Mouse (Mus musculus): ENCODE measurements at regions not wholly inside any gene's neighbourhood (a gene's known extent, or its start where the extent isn't known, plus 50 kb on each side); places are given as distances from the start of the nearest gene placed in this dataset.

GRCm38 (mm10) chr4:124143630-124144029, 225.8 kb upstream of the 4930535I16Rik start:
- Histone ChIP-seq H3K9me3 (replicated peaks) (no peaks in the 10 kb centered on the region), H3K27me3 (no peaks in the 10 kb centered on the region), H3K36me3 (no peaks in the 10 kb centered on the region), H3K27ac (no peak overlapping the region), H3K4me2 (no peak overlapping the region), H3K4me3 (replicated peaks) (no peak overlapping the region), H3K4me1 (replicated peaks) (no peaks in the 10 kb centered on the region), H3K9ac (no peak overlapping the region)
- DNase-seq (no peak), ATAC-seq (ENCODE audit: low read depth) (no peak)
- WGBS (ENCODE audit: insufficient replicate concordance): 60% methylated on average over 5 of the region's 5 CpGs

- Histone ChIP-seq H3K27me3 (no peaks in the 10 kb centered on the region), H3K4me2 (no peak overlapping the region), H3K36me3 (no peaks in the 10 kb centered on the region), H3K9me3 (replicated peaks) (no peaks in the 10 kb centered on the region), H3K27ac (no peak overlapping the region), H3K9ac (no peak overlapping the region), H3K4me3 (replicated peaks) (no peak overlapping the region), H3K4me1 (replicated peaks) (no peaks in the 10 kb centered on the region)
- DNase-seq (no peak), ATAC-seq (ENCODE audit: low read depth) (no peak)
- 49% methylated on average over 7 of the region's 7 CpGs for WGBS (ENCODE audit: insufficient replicate concordance)
These were observed 225.4 kb upstream of the 4930535I16Rik start for GRCm38 (mm10) chr4:124143226-124143625.

- H3K9me3 ChIP-seq (replicated peaks): no peaks in the 10 kb centered on the region
- DNase-seq (peak; percentile 30), ATAC-seq (ENCODE audit: low read depth) (no peak)
- no peak overlapping the region for H3K9ac ChIP-seq
- H3K27ac ChIP-seq: no peak overlapping the region
- H3K4me2 ChIP-seq: no peak overlapping the region
- no peaks in the 10 kb centered on the region for H3K4me1 ChIP-seq (replicated peaks)
- no peaks in the 10 kb centered on the region for H3K36me3 ChIP-seq
- WGBS (ENCODE audit: insufficient replicate concordance): 16% methylated on average over 5 of the region's 5 CpGs
- H3K27me3 ChIP-seq: no peaks in the 10 kb centered on the region
- H3K4me3 ChIP-seq (replicated peaks): no peak overlapping the region
These were observed 224.3 kb upstream of the 4930535I16Rik start for GRCm38 (mm10) chr4:124142083-124142482.

- Histone ChIP-seq H3K27me3 (no peaks in the 10 kb centered on the region), H3K36me3 (no peaks in the 10 kb centered on the region), H3K27ac (no peak overlapping the region), H3K4me2 (no peak overlapping the region), H3K4me1 (replicated peaks) (no peaks in the 10 kb centered on the region), H3K9ac (no peak overlapping the region), H3K4me3 (replicated peaks) (no peak overlapping the region), H3K9me3 (replicated peaks) (no peaks in the 10 kb centered on the region)
- 55% methylated on average over 6 of the region's 6 CpGs for WGBS (ENCODE audit: insufficient replicate concordance)
- DNase-seq: no peak
- no peak for ATAC-seq (ENCODE audit: low read depth)
These were observed 217.3 kb upstream of the 4930535I16Rik start for GRCm38 (mm10) chr4:124135165-124135470.

GRCm38 (mm10) chr4:124134341-124135164, 216.7 kb upstream of the 4930535I16Rik start:
- WGBS (ENCODE audit: insufficient replicate concordance): 12% methylated on average over 6 of the region's 6 CpGs
- ATAC-seq (ENCODE audit: low read depth) (no peak), DNase-seq (no peak)
- Histone ChIP-seq H3K4me2 (no peak overlapping the region), H3K9me3 (replicated peaks) (no peaks in the 10 kb centered on the region), H3K36me3 (no peaks in the 10 kb centered on the region), H3K27ac (no peak overlapping the region), H3K9ac (no peak overlapping the region), H3K4me3 (replicated peaks) (no peak overlapping the region), H3K4me1 (replicated peaks) (no peaks in the 10 kb centered on the region), H3K27me3 (no peaks in the 10 kb centered on the region)

GRCm38 (mm10) chr4:124130946-124131345, 213.1 kb upstream of the 4930535I16Rik start:
- ATAC-seq (ENCODE audit: low read depth) (no peak), DNase-seq (no peak)
- Histone ChIP-seq H3K4me3 (replicated peaks) (no peak overlapping the region), H3K9ac (no peak overlapping the region), H3K36me3 (no peaks in the 10 kb centered on the region), H3K27me3 (no peaks in the 10 kb centered on the region), H3K9me3 (replicated peaks) (no peaks in the 10 kb centered on the region), H3K27ac (no peak overlapping the region), H3K4me2 (no peak overlapping the region), H3K4me1 (replicated peaks) (no peaks in the 10 kb centered on the region)
- 50% methylated on average over 5 of the region's 5 CpGs for WGBS (ENCODE audit: insufficient replicate concordance)

GRCm38 (mm10) chr4:124126258-124126657, 208.4 kb upstream of the 4930535I16Rik start:
- no peak for ATAC-seq (ENCODE audit: low read depth)
- Histone ChIP-seq H3K4me2 (no peak overlapping the region), H3K27ac (no peak overlapping the region), H3K4me1 (replicated peaks) (no peaks in the 10 kb centered on the region), H3K9me3 (replicated peaks) (no peaks in the 10 kb centered on the region), H3K36me3 (no peaks in the 10 kb centered on the region), H3K27me3 (no peaks in the 10 kb centered on the region), H3K9ac (no peak overlapping the region), H3K4me3 (replicated peaks) (no peak overlapping the region)
- DNase-seq: no peak
- WGBS (ENCODE audit: insufficient replicate concordance): 62% methylated on average over 8 of the region's 8 CpGs

GRCm38 (mm10) chr4:124120334-124120733, 202.5 kb upstream of the 4930535I16Rik start:
- Histone ChIP-seq H3K27me3 (no peaks in the 10 kb centered on the region), H3K9ac (no peak overlapping the region), H3K4me1 (replicated peaks) (no peaks in the 10 kb centered on the region), H3K4me3 (replicated peaks) (no peak overlapping the region), H3K27ac (no peak overlapping the region), H3K4me2 (no peak overlapping the region), H3K9me3 (replicated peaks) (no peaks in the 10 kb centered on the region), H3K36me3 (no peaks in the 10 kb centered on the region)
- ATAC-seq (ENCODE audit: low read depth): no peak
- WGBS (ENCODE audit: insufficient replicate concordance): 45% methylated on average over 6 of the region's 6 CpGs
- no peak for DNase-seq

- H3K9me3 ChIP-seq (replicated peaks): no peaks in the 10 kb centered on the region
- no peaks in the 10 kb centered on the region for H3K36me3 ChIP-seq
- no peak for ATAC-seq (ENCODE audit: low read depth)
- WGBS (ENCODE audit: insufficient replicate concordance): 64% methylated on average over 12 of the region's 12 CpGs
- no peaks in the 10 kb centered on the region for H3K27me3 ChIP-seq
- no peak overlapping the region for H3K4me3 ChIP-seq (replicated peaks)
- DNase-seq: no peak
- H3K4me1 ChIP-seq (replicated peaks): no peaks in the 10 kb centered on the region
- no peak overlapping the region for H3K9ac ChIP-seq
- no peak overlapping the region for H3K27ac ChIP-seq
- no peak overlapping the region for H3K4me2 ChIP-seq
These were observed 196.1 kb upstream of the 4930535I16Rik start for GRCm38 (mm10) chr4:124113856-124114345.

GRCm38 (mm10) chr4:124110705-124111104, 192.9 kb upstream of the 4930535I16Rik start:
- no peak for ATAC-seq (ENCODE audit: low read depth)

GRCm38 (mm10) chr4:124109371-124109770, 191.5 kb upstream of the 4930535I16Rik start:
- no peak overlapping the region for H3K27ac ChIP-seq
- 65% methylated on average over 3 of the region's 3 CpGs for WGBS (ENCODE audit: insufficient replicate concordance)

More at GRCm38 (mm10) chr4:124110705-124111104, 192.9 kb upstream of the 4930535I16Rik start:
- Histone ChIP-seq H3K36me3 (no peaks in the 10 kb centered on the region), H3K4me2 (no peak overlapping the region), H3K4me1 (replicated peaks) (no peaks in the 10 kb centered on the region), H3K9ac (no peak overlapping the region), H3K27me3 (no peaks in the 10 kb centered on the region), H3K27ac (no peak overlapping the region), H3K9me3 (replicated peaks) (no peaks in the 10 kb centered on the region), H3K4me3 (replicated peaks) (no peak overlapping the region)
- no peak for DNase-seq
- 43% methylated on average over 8 of the region's 8 CpGs for WGBS (ENCODE audit: insufficient replicate concordance)

GRCm38 (mm10) chr4:124102684-124103083, 184.9 kb upstream of the 4930535I16Rik start:
- 18% methylated on average over 2 of the region's 2 CpGs for WGBS (ENCODE audit: insufficient replicate concordance)
- no peaks in the 10 kb centered on the region for H3K27me3 ChIP-seq
- DNase-seq (no peak), ATAC-seq (ENCODE audit: low read depth) (no peak)
- H3K4me2 ChIP-seq: no peak overlapping the region
- no peaks in the 10 kb centered on the region for H3K9me3 ChIP-seq (replicated peaks)
- no peak overlapping the region for H3K9ac ChIP-seq
- no peaks in the 10 kb centered on the region for H3K36me3 ChIP-seq
- no peaks in the 10 kb centered on the region for H3K4me1 ChIP-seq (replicated peaks)
- H3K27ac ChIP-seq: no peak overlapping the region
- H3K4me3 ChIP-seq (replicated peaks): no peak overlapping the region

More at GRCm38 (mm10) chr4:124109371-124109770, 191.5 kb upstream of the 4930535I16Rik start:
- no peak overlapping the region for H3K4me3 ChIP-seq (replicated peaks)
- no peak for DNase-seq
- no peaks in the 10 kb centered on the region for H3K27me3 ChIP-seq
- no peaks in the 10 kb centered on the region for H3K4me1 ChIP-seq (replicated peaks)
- no peaks in the 10 kb centered on the region for H3K36me3 ChIP-seq
- no peak for ATAC-seq (ENCODE audit: low read depth)
- no peaks in the 10 kb centered on the region for H3K9me3 ChIP-seq (replicated peaks)
- no peak overlapping the region for H3K4me2 ChIP-seq
- no peak overlapping the region for H3K9ac ChIP-seq

Measured in liver, embryonic 13.5 days (tissue).